Mouse (Mus musculus) small intestine, adult 2 months (tissue): ENCODE measurements around the gene Tmem45a. TPM values are rescaled to one million over a fixed set of nuclear protein-coding genes. Genes with fewer than 3 reads are reported as not detected.

Source experiments
- H3K27ac ChIP-seq: fragments of 200-500 bp; 2 replicates; pipeline ENCODE4 v1.5.1; 2012; ENCODE audit warnings: low read depth, low read length, control low read depth, inconsistent platforms; ENCODE audit not compliant: insufficient read depth
- H3K27me3 ChIP-seq: fragments of 200-500 bp; 2 replicates; pipeline ENCODE4 v1.6.1; 2012; ENCODE audit warnings: mild to moderate bottlenecking, moderate library complexity, low read length, inconsistent platforms; ENCODE audit not compliant: control insufficient read depth, insufficient read depth
- H3K36me3 ChIP-seq: fragments of 200-500 bp; 2 replicates; pipeline ENCODE4 v1.6.1; 2012; ENCODE audit warnings: mild to moderate bottlenecking, low read length, control low read depth, inconsistent platforms; ENCODE audit not compliant: control insufficient read depth, insufficient read depth
- H3K4me1 ChIP-seq: fragments of 200-500 bp; 2 replicates; pipeline ENCODE4 v1.6.1; 2012; ENCODE audit warnings: low read length, inconsistent platforms, mixed read lengths; ENCODE audit not compliant: control insufficient read depth, insufficient read depth, insufficient read length
- H3K4me3 ChIP-seq: fragments of 200-500 bp; 2 replicates; pipeline ENCODE4 v1.5.1; 2012; ENCODE audit warnings: low read depth, mild to moderate bottlenecking, control low read depth, inconsistent platforms, low read length, moderate library complexity
- CTCF ChIP-seq: fragments of 200-500 bp; IDR thresholded peaks from 2 replicates; pipeline ENCODE4 v1.5.1; 2012; ENCODE audit warnings: low read depth, mild to moderate bottlenecking, control low read depth, inconsistent platforms, low read length, moderate library complexity, mixed read lengths; ENCODE audit not compliant: insufficient replicate concordance, insufficient read length; ENCODE audit errors: extremely low read depth
- POLR2A ChIP-seq: fragments of 200-500 bp; IDR thresholded peaks from 2 replicates; pipeline ENCODE4 v1.6.1; 2012; ENCODE audit warnings: low read depth, mild to moderate bottlenecking, control low read depth, inconsistent platforms, low read length, moderate library complexity
- WGBS: fragments of 180-500 bp; shearing (Covaris S2); methylation state at CpG from one replicate; pipeline ENCODE4 v1.1.7; 2018; 5-methylcytosine and 5-hydroxymethylcytosine counted together
- polyA plus RNA-seq: library from polyadenylated mRNA; depleted of rRNA; stranded (reverse); fragments of >200 nt; gene quantifications from 2 replicates; pipeline ENCODE4 v1.2.3, GENCODE M21; 2012; rRNA removed

The Tmem45a gene
- polyA plus RNA-seq, 1 experiment = 0.25 TPM

GRCm38 (mm10) chr16:56798873-56799272 lies 87.1 kb downstream of the Tmem45a start:
- Histone ChIP-seq H3K4me1 (peaks cover 12% of the 10 kb centered on the region; the same call in 1 of the 2 replicates), H3K36me3 (no peaks in the 10 kb centered on the region), H3K27ac (0 out of 2 replicates have a peak overlapping the region, but pooled peaks have one; percentile 9), H3K4me3 (no peak overlapping the region), H3K27me3 (no peaks in the 10 kb centered on the region; the same call in 1 of the 2 replicates)
- TF ChIP-seq CTCF (no peak), POLR2A (no peak)
- 26% methylated on average over 7 of the region's 7 CpGs for WGBS

GRCm38 (mm10) chr16:56795481-56796139 lies 90.4 kb downstream of the Tmem45a start, which contains the start of gene Adgrg7:
Gene Adgrg7, minus strand, starts transcription at chr16:56795855.
- 24% methylated on average over 8 of the region's 8 CpGs for WGBS
- H3K4me3 ChIP-seq = peak within 1 kb of the TSS; percentile 52
- H3K4me1 ChIP-seq = peaks cover 12% of the 10 kb centered on the region; the same call in 1 of the 2 replicates
- H3K27ac ChIP-seq = peak within 1 kb of the TSS; percentile 80
- no peaks in the 10 kb centered on the region for H3K36me3 ChIP-seq
- no peak for TF ChIP-seq POLR2A
- TF ChIP-seq CTCF = no peak
- no peaks in the 10 kb centered on the region for H3K27me3 ChIP-seq

- no peaks in the 10 kb centered on the region for H3K36me3 ChIP-seq
- peak overlapping the region; percentile 11; the same call in 1 of the 2 replicates for H3K4me3 ChIP-seq
- WGBS = 27% methylated on average over 7 of the region's 7 CpGs
- no peak for TF ChIP-seq POLR2A
- TF ChIP-seq CTCF = no peak
- H3K27ac ChIP-seq = peak overlapping the region; percentile 72
- no peaks in the 10 kb centered on the region for H3K27me3 ChIP-seq
- peaks cover 11% of the 10 kb centered on the region; the same call in 1 of the 2 replicates for H3K4me1 ChIP-seq
Observed at GRCm38 (mm10) chr16:56794383-56795144, 91.4 kb downstream of the Tmem45a start.

- Histone ChIP-seq H3K4me3 (no peak overlapping the region), H3K27me3 (no peaks in the 10 kb centered on the region), H3K27ac (peak overlapping the region; percentile 66), H3K4me1 (peaks cover 5% of the 10 kb centered on the region; the same call in 1 of the 2 replicates), H3K36me3 (no peaks in the 10 kb centered on the region)
- 2% methylated on average over 1 of the region's 1 CpGs for whole genome bisulfite sequencing
- TF ChIP-seq POLR2A = no peak
- no peak for TF ChIP-seq CTCF
Observed at GRCm38 (mm10) chr16:56793778-56794177, 92.2 kb downstream of the Tmem45a start.

GRCm38 (mm10) chr16:56785943-56786342 lies 100.0 kb downstream of the Tmem45a start:
- H3K27ac ChIP-seq = peak overlapping the region; percentile 57
- H3K27me3 ChIP-seq = no peaks in the 10 kb centered on the region
- TF ChIP-seq POLR2A = no peak
- no peak for TF ChIP-seq CTCF
- peaks cover 8% of the 10 kb centered on the region; the same call in 1 of the 2 replicates for H3K4me1 ChIP-seq
- WGBS = 32% methylated on average over 2 of the region's 2 CpGs
- H3K36me3 ChIP-seq = no peaks in the 10 kb centered on the region
- H3K4me3 ChIP-seq = no peak overlapping the region

- 56% methylated on average over 10 of the region's 10 CpGs for WGBS
- Histone ChIP-seq H3K4me1 (no peaks in the 10 kb centered on the region), H3K27me3 (no peaks in the 10 kb centered on the region), H3K27ac (no peak overlapping the region), H3K4me3 (no peak overlapping the region), H3K36me3 (peaks cover 29% of the 10 kb centered on the region)
- TF ChIP-seq POLR2A (no peak), CTCF (no peak)
Observed at GRCm38 (mm10) chr16:56771163-56772105, 114.5 kb downstream of the Tmem45a start.

Other genes starting within 250 kb of the Tmem45a start
- 199 and 444 TPM in 2 replicates for gene Tfg, start 168.7 kb downstream of the Tmem45a start, polyA plus RNA-seq
- gene Adgrg7, start 90.3 kb downstream of the Tmem45a start, polyA plus RNA-seq = 3.0 and 8.0 TPM in 2 replicates
- gene Lnp1, start 41.9 kb upstream of the Tmem45a start, polyA plus RNA-seq = not detected in 2 replicates
- 0.08 TPM in 1 of 2 replicates, not detected in the other for gene Tmem45a2, start 185.2 kb upstream of the Tmem45a start, polyA plus RNA-seq
- 8.5 and 9.0 TPM in 2 replicates for gene Tomm70a, start 235.5 kb upstream of the Tmem45a start, polyA plus RNA-seq